ENCODE assay signal across 8 mouse cellular contexts in genomic region chr15:100227031-100227662, GRCm38 (mm10). TPM values are rescaled to one million over a fixed set of nuclear protein-coding genes. Genes with fewer than 3 reads are reported as not detected.
DNase-seq lines count a peak whose midpoint lies in the region; ATAC-seq and TF ChIP-seq lines count a peak whose summit lies in the region.

No protein-coding gene starts in this region.

- TF ChIP-seq CTCF in E14TG2a.4 (conservative IDR thresholded peaks at IDR 0.05; ENCODE audit: low read length), result no peak
- no peak for TF ChIP-seq CTCF in liver, embryonic 14.5 days (IDR thresholded peaks at IDR 0.05; ENCODE audit: low read depth)

- peaks cover 52% of the 10 kb centered on the region for H3K4me1 ChIP-seq in E14TG2a.4 (replicated peaks; ENCODE audit: low read depth, low read length)
- no peaks in the 10 kb centered on the region for H3K4me1 ChIP-seq in hindbrain, embryonic 11.5 days (replicated peaks; ENCODE audit: control insufficient read depth, insufficient read depth, low read length)
- peaks cover 37 to 39% of the 10 kb centered on the region in 2 experiments for H3K4me1 ChIP-seq in liver, embryonic 14.5 days (replicated peaks; ENCODE audit: control insufficient read depth in 2 of 2, insufficient read depth in 2 of 2, low read length in 1 of 2)
- H3K4me1 ChIP-seq in neural tube, embryonic 13.5 days (replicated peaks), result peaks cover 35% of the 10 kb centered on the region

- peak overlapping the region; percentile 88 for H3K4me3 ChIP-seq in E14TG2a.4 (replicated peaks; ENCODE audit: low read length)
- H3K4me3 ChIP-seq in hindbrain, embryonic 11.5 days (ENCODE audit: low read depth, low read length), result peak overlapping the region; percentile 87
- peak overlapping the region; percentile 86 to 91 for H3K4me3 ChIP-seq in liver, embryonic 14.5 days (ENCODE audit: insufficient read depth in 1 of 2, low read depth in 2 of 2, low read length in 2 of 2)
- peak overlapping the region; percentile 81 for H3K4me3 ChIP-seq in neural tube, embryonic 13.5 days

- ATAC-seq in hindbrain, embryonic 11.5 days (ENCODE audit: low FRiP score), result peak; percentile 64
- peak; percentile 78 for ATAC-seq in liver, embryonic 14.5 days (ENCODE audit: insufficient read depth)
- peak; percentile 53 for ATAC-seq in neural tube, embryonic 13.5 days (ENCODE audit: low read depth)

- no peaks in the 10 kb centered on the region for H3K27me3 ChIP-seq in E14TG2a.4 (ENCODE audit: insufficient read depth, low read length)
- no peaks in the 10 kb centered on the region for H3K27me3 ChIP-seq in hindbrain, embryonic 11.5 days (ENCODE audit: control insufficient read depth, insufficient read depth, low read length)
- H3K27me3 ChIP-seq in liver, embryonic 14.5 days (ENCODE audit: control insufficient read depth, insufficient read depth, low read length), result no peaks in the 10 kb centered on the region
- H3K27me3 ChIP-seq in neural tube, embryonic 13.5 days, result no peaks in the 10 kb centered on the region

- peak overlapping the region; percentile 99 for H3K9ac ChIP-seq in hindbrain, embryonic 11.5 days (ENCODE audit: low read depth, low read length)
- peak overlapping the region; percentile 81 for H3K9ac ChIP-seq in liver, embryonic 14.5 days (replicated peaks)
- H3K9ac ChIP-seq in neural tube, embryonic 13.5 days, result peak overlapping the region; percentile 100

- H3K27ac ChIP-seq in hindbrain, embryonic 11.5 days (ENCODE audit: low read depth, low read length), result peak overlapping the region; percentile 100
- H3K27ac ChIP-seq in liver, embryonic 14.5 days, result peak overlapping the region; percentile 98
- peak overlapping the region; percentile 100 for H3K27ac ChIP-seq in neural tube, embryonic 13.5 days (replicated peaks)

- DNase-seq in ZHBTc4 (ENCODE audit: low read depth, low spot score), result peak; percentile 35
- DNase-seq in fibroblast of lung, adult 2 months (ENCODE audit: low read depth), result peak; percentile 63
- DNase-seq in hindbrain, embryonic 11.5 days (ENCODE audit: low spot score), result no peak
- peak; percentile 86 to 92 (median 89) for DNase-seq in liver, embryonic 14.5 days (ENCODE audit: low read depth in 3 of 3, low spot score in 3 of 3)
- no peak for DNase-seq in urinary bladder, adult 2 months (ENCODE audit: low spot score)
- no peak for DNase-seq in urinary bladder, postnatal 14 days (ENCODE audit: low spot score)

- H3K36me3 ChIP-seq in E14TG2a.4 (ENCODE audit: insufficient read depth, low read length), result peaks cover 59% of the 10 kb centered on the region
- H3K36me3 ChIP-seq in hindbrain, embryonic 11.5 days (ENCODE audit: control insufficient read depth, insufficient read depth, low read length), result no peaks in the 10 kb centered on the region
- no peaks in the 10 kb centered on the region for H3K36me3 ChIP-seq in liver, embryonic 14.5 days (replicated peaks; ENCODE audit: control insufficient read depth, insufficient read depth, low read depth)
- 0 out of 2 replicates have a peak, but pooled peaks cover 5% of the 10 kb centered on the region for H3K36me3 ChIP-seq in neural tube, embryonic 13.5 days

- TF ChIP-seq EP300 in liver, embryonic 14.5 days (IDR thresholded peaks at IDR 0.05; ENCODE audit: low read depth), result peak; percentile 46

- 8% methylated on average over 17 of the region's 17 CpGs for WGBS in hindbrain, embryonic 11.5 days
- WGBS in liver, embryonic 14.5 days (ENCODE audit: insufficient replicate concordance), result under 1% methylated on average over 17 of the region's 17 CpGs
- 5% methylated on average over 17 of the region's 17 CpGs for WGBS in neural tube, embryonic 13.5 days

- H3K4me2 ChIP-seq in hindbrain, embryonic 11.5 days (replicated peaks; ENCODE audit: low read depth, low read length), result peak overlapping the region; percentile 74
- H3K4me2 ChIP-seq in liver, embryonic 14.5 days (ENCODE audit: low read depth), result peak overlapping the region; percentile 91
- peak overlapping the region; percentile 87 for H3K4me2 ChIP-seq in neural tube, embryonic 13.5 days

- peaks cover 29% of the 10 kb centered on the region for H3K9me3 ChIP-seq in E14TG2a.4 (ENCODE audit: low read length)
- no peaks in the 10 kb centered on the region for H3K9me3 ChIP-seq in hindbrain, embryonic 11.5 days (ENCODE audit: control insufficient read depth, low read length)
- H3K9me3 ChIP-seq in liver, embryonic 14.5 days (ENCODE audit: control insufficient read depth, low read length), result no peaks in the 10 kb centered on the region
- H3K9me3 ChIP-seq in neural tube, embryonic 13.5 days, result 0 out of 2 replicates have a peak, but pooled peaks cover 5% of the 10 kb centered on the region

RNA-seq across cellular contexts. Expression of gene Atf1, which starts 0.5 kb away (rescaled TPM):
- polyA plus RNA-seq in hindbrain, embryonic 11.5 days (2014; fragmentation: Nextera tagmentation; extraction: Ambion mirVana), result 27.7 and 35.5 TPM in 2 replicates
- polyA plus RNA-seq in liver, embryonic 14.5 days (2012; rRNA removed), result 21.3 and 29.7 TPM in 2 replicates
- polyA plus RNA-seq in liver, embryonic 14.5 days (2014; fragmentation: Nextera tagmentation; extraction: Ambion mirVana), result 24.9 and 27.6 TPM in 2 replicates
- polyA plus RNA-seq in neural tube, embryonic 13.5 days (2015; fragmentation: Nextera tagmentation; extraction: Ambion mirVana), result 14.8 and 17.7 TPM in 2 replicates
- 34.3 and 35.9 TPM in 2 replicates for polyA plus RNA-seq in urinary bladder, adult 2 months (2012; rRNA removed)

RNA-seq across cellular contexts. Expression of gene Tmprss12, which starts 53.5 kb away (rescaled TPM):
- not detected in 2 replicates for polyA plus RNA-seq in hindbrain, embryonic 11.5 days (2014; fragmentation: Nextera tagmentation; extraction: Ambion mirVana)
- not detected in 2 replicates for polyA plus RNA-seq in liver, embryonic 14.5 days (2012; rRNA removed)
- not detected in 2 replicates for polyA plus RNA-seq in liver, embryonic 14.5 days (2014; fragmentation: Nextera tagmentation; extraction: Ambion mirVana)
- not detected in 2 replicates for polyA plus RNA-seq in neural tube, embryonic 13.5 days (2015; fragmentation: Nextera tagmentation; extraction: Ambion mirVana)
- not detected in 2 replicates for polyA plus RNA-seq in urinary bladder, adult 2 months (2012; rRNA removed)

Comparison
In these comparisons a context has a peak if more than half of its experiments do, and no peak if none do; other contexts are left out.
1. DNase-seq: peak in ZHBTc4 (single experiment), fibroblast of lung, adult 2 months (single experiment) and liver, embryonic 14.5 days (3 of 3); none in hindbrain, embryonic 11.5 days (single experiment), urinary bladder, adult 2 months (single experiment) and urinary bladder, postnatal 14 days (single experiment).
2. Peak in every context shown above with its lines, with median percentiles within 50 percentile points of each other: H3K4me3 ChIP-seq, ATAC-seq, H3K27ac ChIP-seq, H3K4me2 ChIP-seq and H3K9ac ChIP-seq.